21 mouse cellular contexts compared by ENCODE assay signal in the genomic region with DNA sequence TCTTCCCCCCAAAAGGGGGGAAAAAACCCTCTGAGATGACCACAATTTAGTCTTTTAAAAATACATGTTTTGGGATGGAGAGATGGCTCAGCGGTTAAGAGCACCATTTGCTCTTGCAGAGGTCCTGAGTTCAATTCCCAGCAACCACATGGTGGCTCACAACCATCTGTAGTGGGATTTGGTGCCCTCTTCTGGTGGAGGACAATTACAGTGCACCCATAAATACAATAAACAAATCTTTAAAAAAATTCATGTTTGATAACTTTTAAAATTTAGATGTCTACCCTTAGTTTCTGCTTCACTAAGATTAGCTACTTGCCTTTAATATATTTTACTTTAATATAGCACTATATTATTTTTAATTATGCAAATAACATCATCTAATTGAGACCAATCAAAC. TPM values are rescaled to one million over a fixed set of nuclear protein-coding genes. Genes with fewer than 3 reads are reported as not detected.
DNase-seq lines count a peak whose midpoint lies in the region; ATAC-seq and TF ChIP-seq lines count a peak whose summit lies in the region.
"Had no signal": no experiment of that assay in that cellular context is flagged by ENCODE, and none has a peak within 500 bp of the region (broad histone marks: within the 10 kb centered on the region; RNA-seq: fewer than 3 reads in every experiment).

No protein-coding gene starts in this region.

- no peak overlapping the region for H3K4me2 ChIP-seq in intestine, postnatal 0 days (replicated peaks; ENCODE audit: low read depth)
- H3K4me2 ChIP-seq in intestine, embryonic 15.5 days (replicated peaks), result no peak overlapping the region
- H3K4me2 ChIP-seq in liver, postnatal 0 days (ENCODE audit: low read depth, low read length), result no peak overlapping the region
- H3K4me2 ChIP-seq in liver, embryonic 12.5 days, result no peak overlapping the region
- H3K4me2 ChIP-seq: embryonic facial prominence, embryonic 13.5 days; forebrain, embryonic 15.5 days; heart, embryonic 11.5 days; hindbrain, embryonic 14.5 days; limb, embryonic 12.5 days had no signal

- TF ChIP-seq CTCF in intestine, postnatal 0 days (IDR thresholded peaks at IDR 0.05; ENCODE audit: low read depth), result peak; percentile 30; the same call in 1 of the 2 replicates
- peak; percentile 29; the same call in 1 of the 2 replicates for TF ChIP-seq CTCF in liver, postnatal 0 days (IDR thresholded peaks at IDR 0.05; ENCODE audit: low read depth)
- TF ChIP-seq CTCF in MEL (IDR thresholded peaks at IDR 0.05 in 2 of 3, conservative IDR thresholded peaks at IDR 0.05 in 1 of 3; ENCODE audit: control insufficient read depth in 1 of 3, insufficient read depth in 1 of 3, low read depth in 2 of 3, low read length in 3 of 3, poor library complexity in 1 of 3, severe bottlenecking in 1 of 3), result peak in 2 of 3 experiments; percentile 34 to 55; a peak in 4 of 6 replicates
- TF ChIP-seq CTCF in cerebellum, adult 2 months (IDR thresholded peaks at IDR 0.05; ENCODE audit: borderline replicate concordance, insufficient read depth, low read depth, low read length), result no peak

- no peak for TF ChIP-seq EP300 in liver, postnatal 0 days (IDR thresholded peaks at IDR 0.05; ENCODE audit: low read depth)
- no peak for TF ChIP-seq EP300 in MEL (IDR thresholded peaks at IDR 0.05; ENCODE audit: low read depth in 1 of 2, low read length in 2 of 2)

- H3K4me3 ChIP-seq in intestine, postnatal 0 days (ENCODE audit: low read depth, low read length), result no peak overlapping the region
- no peak overlapping the region for H3K4me3 ChIP-seq in intestine, embryonic 15.5 days (replicated peaks)
- H3K4me3 ChIP-seq in liver, postnatal 0 days (ENCODE audit: low read depth, low read length), result no peak overlapping the region
- no peak overlapping the region for H3K4me3 ChIP-seq in liver, embryonic 12.5 days
- H3K4me3 ChIP-seq in MEL (ENCODE audit: control insufficient read depth in 1 of 2, insufficient read depth in 1 of 2, low read depth in 2 of 2, low read length in 2 of 2), result no peak overlapping the region
- no peak overlapping the region for H3K4me3 ChIP-seq in cerebellum, adult 2 months (replicated peaks; ENCODE audit: insufficient read depth, low read depth, low read length)
- H3K4me3 ChIP-seq: embryonic facial prominence, embryonic 13.5 days; forebrain, embryonic 15.5 days; limb, embryonic 12.5 days had no signal

- no peak overlapping the region for H3K9ac ChIP-seq in intestine, postnatal 0 days (ENCODE audit: low read depth, low read length)
- H3K9ac ChIP-seq in intestine, embryonic 15.5 days, result no peak overlapping the region
- no peak overlapping the region for H3K9ac ChIP-seq in liver, postnatal 0 days (replicated peaks)
- no peak overlapping the region for H3K9ac ChIP-seq in liver, embryonic 12.5 days
- H3K9ac ChIP-seq in MEL (ENCODE audit: control insufficient read depth, low read depth, low read length, poor library complexity, severe bottlenecking), result no peak overlapping the region
- H3K9ac ChIP-seq: embryonic facial prominence, embryonic 13.5 days; forebrain, embryonic 15.5 days; hindbrain, embryonic 14.5 days; limb, embryonic 12.5 days had no signal

- H3K27me3 ChIP-seq in intestine, postnatal 0 days (replicated peaks; ENCODE audit: control insufficient read depth, insufficient read depth, low read length), result no peaks in the 10 kb centered on the region
- no peaks in the 10 kb centered on the region for H3K27me3 ChIP-seq in intestine, embryonic 15.5 days (replicated peaks)
- no peaks in the 10 kb centered on the region for H3K27me3 ChIP-seq in liver, postnatal 0 days (ENCODE audit: insufficient read depth, low read length)
- H3K27me3 ChIP-seq in liver, embryonic 12.5 days (replicated peaks), result no peaks in the 10 kb centered on the region
- H3K27me3 ChIP-seq in MEL (ENCODE audit: control insufficient read depth in 1 of 2, insufficient read depth in 2 of 2, low read length in 2 of 2), result no peaks in the 10 kb centered on the region
- no peaks in the 10 kb centered on the region for H3K27me3 ChIP-seq in cerebellum, adult 2 months (ENCODE audit: control insufficient read depth, insufficient read depth, low read length)
- H3K27me3 ChIP-seq: embryonic facial prominence, embryonic 13.5 days; forebrain, embryonic 15.5 days; limb, embryonic 12.5 days had no signal

- no peak overlapping the region for H3K27ac ChIP-seq in intestine, postnatal 0 days (ENCODE audit: low read depth, low read length)
- no peak overlapping the region for H3K27ac ChIP-seq in intestine, embryonic 15.5 days
- no peak overlapping the region for H3K27ac ChIP-seq in liver, postnatal 0 days (ENCODE audit: low read depth)
- no peak overlapping the region for H3K27ac ChIP-seq in liver, embryonic 12.5 days
- H3K27ac ChIP-seq in MEL (ENCODE audit: control insufficient read depth, low read depth, low read length), result no peak overlapping the region
- no peak overlapping the region for H3K27ac ChIP-seq in cerebellum, adult 2 months (ENCODE audit: insufficient read depth, low read length)
- H3K27ac ChIP-seq: embryonic facial prominence, embryonic 13.5 days; forebrain, embryonic 15.5 days; hindbrain, embryonic 14.5 days; limb, embryonic 12.5 days had no signal

- WGBS in intestine, postnatal 0 days, result 89% methylated on average over 1 of the region's 1 CpGs
- 82% methylated on average over 1 of the region's 1 CpGs for WGBS in intestine, embryonic 15.5 days
- WGBS in liver, postnatal 0 days (ENCODE audit: insufficient replicate concordance), result 83% methylated on average over 1 of the region's 1 CpGs
- 75% methylated on average over 1 of the region's 1 CpGs for WGBS in liver, embryonic 12.5 days (ENCODE audit: insufficient replicate concordance)
- WGBS in cerebellum, adult 2 months, result 97% methylated on average over 1 of the region's 1 CpGs

- no peaks in the 10 kb centered on the region for H3K36me3 ChIP-seq in intestine, postnatal 0 days (ENCODE audit: control insufficient read depth, insufficient read depth)
- H3K36me3 ChIP-seq in intestine, embryonic 15.5 days, result no peaks in the 10 kb centered on the region
- H3K36me3 ChIP-seq in liver, postnatal 0 days (replicated peaks; ENCODE audit: insufficient read depth, low read length), result peaks cover 7% of the 10 kb centered on the region
- H3K36me3 ChIP-seq in liver, embryonic 12.5 days, result peaks cover 13% of the 10 kb centered on the region
- peaks cover 0 to 6% of the 10 kb centered on the region in 2 experiments; a peak in 2 of 4 replicates for H3K36me3 ChIP-seq in MEL (ENCODE audit: control insufficient read depth in 1 of 2, insufficient read depth in 2 of 2, low read length in 2 of 2)
- H3K36me3 ChIP-seq: embryonic facial prominence, embryonic 13.5 days; forebrain, embryonic 15.5 days; limb, embryonic 12.5 days had no signal

- H3K9me3 ChIP-seq in intestine, postnatal 0 days (ENCODE audit: control insufficient read depth), result no peaks in the 10 kb centered on the region
- no peaks in the 10 kb centered on the region for H3K9me3 ChIP-seq in intestine, embryonic 15.5 days
- H3K9me3 ChIP-seq in liver, postnatal 0 days (ENCODE audit: low read length), result no peaks in the 10 kb centered on the region
- no peaks in the 10 kb centered on the region for H3K9me3 ChIP-seq in liver, embryonic 12.5 days (replicated peaks)
- H3K9me3 ChIP-seq in MEL (replicated peaks; ENCODE audit: insufficient read depth, low read length), result no peaks in the 10 kb centered on the region
- H3K9me3 ChIP-seq: embryonic facial prominence, embryonic 13.5 days; forebrain, embryonic 15.5 days; limb, embryonic 12.5 days had no signal

- no peak for DNase-seq in liver, postnatal 0 days
- DNase-seq in MEL (ENCODE audit: low read depth, low spot score), result peak; percentile 47
- no peak for DNase-seq in B cell, adult 2 months
- DNase-seq in cerebellum, adult 2 months, result no peak
- DNase-seq: adrenal gland, postnatal 14 days; cerebellum, postnatal 14 days; heart, postnatal 14 days; kidney, adult 11 months; kidney, postnatal 14 days; lung, adult 18-20 months; lung, postnatal 36 days had no signal

- no peaks in the 10 kb centered on the region for H3K4me1 ChIP-seq in intestine, postnatal 0 days (replicated peaks; ENCODE audit: control insufficient read depth, insufficient read depth, low read length)
- peaks cover 4% of the 10 kb centered on the region; the same call in 1 of the 2 replicates for H3K4me1 ChIP-seq in intestine, embryonic 15.5 days (replicated peaks)
- H3K4me1 ChIP-seq in liver, postnatal 0 days (ENCODE audit: insufficient read depth), result no peaks in the 10 kb centered on the region
- peaks cover 8% of the 10 kb centered on the region for H3K4me1 ChIP-seq in liver, embryonic 12.5 days
- peaks cover 0 to 2% of the 10 kb centered on the region in 2 experiments; a peak in 1 of 4 replicates for H3K4me1 ChIP-seq in MEL (ENCODE audit: control insufficient read depth in 1 of 2, insufficient read depth in 2 of 2, low read length in 2 of 2)
- H3K4me1 ChIP-seq in cerebellum, adult 2 months (ENCODE audit: control insufficient read depth, insufficient read depth, low read length), result no peaks in the 10 kb centered on the region
- H3K4me1 ChIP-seq: forebrain, embryonic 15.5 days; limb, embryonic 12.5 days had no signal

- TF ChIP-seq POLR2A in MEL (IDR thresholded peaks at IDR 0.05; ENCODE audit: control insufficient read depth in 1 of 2, insufficient read depth in 1 of 2, low read depth in 1 of 2, low read length in 2 of 2, poor library complexity in 1 of 2), result no peak
- TF ChIP-seq POLR2A in cerebellum, adult 2 months (IDR thresholded peaks at IDR 0.05; ENCODE audit: borderline replicate concordance, insufficient read depth, low read length), result no peak

- no peaks in the 10 kb centered on the region for H3K79me2 ChIP-seq in MEL (ENCODE audit: control insufficient read depth, insufficient read depth, low read length, poor library complexity)

- no peak for ATAC-seq in intestine, postnatal 0 days
- no peak for ATAC-seq in intestine, embryonic 15.5 days
- no peak for ATAC-seq in liver, postnatal 0 days
- no peak for ATAC-seq in liver, embryonic 12.5 days
- ATAC-seq: forebrain, embryonic 15.5 days had no signal

- no peak for TF ChIP-seq RAD21 in MEL (IDR thresholded peaks at IDR 0.05; ENCODE audit: low read depth, low read length)

TF ChIP-seq in MEL, 35 proteins besides CTCF, POLR2A, EP300 and RAD21 (continues in another document):
- TF ChIP-seq MYC (IDR thresholded peaks at IDR 0.05; ENCODE audit: low read depth, low read length), result peak; percentile 81
- TF ChIP-seq ZNF384 (IDR thresholded peaks at IDR 0.05; ENCODE audit: low read depth, low read length), result 0 out of 2 replicates have a peak, but pooled peaks have one; percentile 8
- TF ChIP-seq SMC3 (IDR thresholded peaks at IDR 0.05; ENCODE audit: low read depth, low read length), result peak; percentile 31; the same call in 1 of the 2 replicates

RNA-seq across cellular contexts. Expression of a gene that starts 43.7 kb away (rescaled TPM):
- 0.10 and 0.13 TPM in 2 replicates for polyA plus RNA-seq in intestine, postnatal 0 days (2015; fragmentation: Nextera tagmentation; extraction: Ambion mirVana)
- 3.7 and 4.9 TPM in 2 replicates for polyA plus RNA-seq in intestine, embryonic 15.5 days (2015; fragmentation: Nextera tagmentation; extraction: Ambion mirVana)
- polyA plus RNA-seq in liver, postnatal 0 days (2015; fragmentation: Nextera tagmentation; extraction: Ambion mirVana), result 1,130 and 1,170 TPM in 2 replicates
- 139 and 140 TPM in 2 replicates for polyA plus RNA-seq in liver, embryonic 12.5 days (2016; fragmentation: Nextera tagmentation; extraction: Ambion mirVana)
- total RNA-seq in MEL (2012; rRNA removed), result not detected in 2 replicates
- not detected for polyA plus RNA-seq in MEL (2012; ENCODE audit: insufficient read depth in 1 of 2, insufficient read length in 2 of 2, low read depth in 1 of 2, low replicate concordance in 2 of 2, missing spikeins in 1 of 2)
- 0.24 and 0.46 TPM in 2 replicates for polyA plus RNA-seq in cerebellum, adult 2 months (2012; rRNA removed)
- total RNA-seq: heart, postnatal 14 days; layer of hippocampus, postnatal 10 days had no signal
- polyA plus RNA-seq: embryonic facial prominence, embryonic 13.5 days; forebrain, embryonic 15.5 days; limb, embryonic 12.5 days; urinary bladder, adult 2 months had no signal

Comparison
In these comparisons a context has a peak if more than half of its experiments do, and no peak if none do; other contexts are left out.
1. RNA of a gene that starts 43.7 kb away (polyA plus RNA-seq): 1,130 to 1,170 TPM in liver, postnatal 0 days and 139 to 140 TPM in liver, embryonic 12.5 days; 3.7 to 4.9 TPM in intestine, embryonic 15.5 days, 0.24 to 0.46 TPM in cerebellum, adult 2 months, 0.10 to 0.13 TPM in intestine, postnatal 0 days and not detected in MEL; every median in the first group is over 10 times any median in the second.